Mouse (Mus musculus) left cerebral cortex, adult 2 months (tissue): ENCODE results near the gene Cbfa2t3. TPM values are rescaled to one million over a fixed set of nuclear protein-coding genes. Genes with fewer than 3 reads are reported as not detected.

Experiments used
- DNase-seq, 2 experiments: peaks; one replicate each; pipeline ENCODE4 v3.0.0; 2021 to 2022; ENCODE audit warnings: low spot score in 2 of 2, mixed read lengths in 1 of 2; ENCODE audit errors: extremely low spot score in 1 of 2
- H3K27ac ChIP-seq: fragments of 200-600 bp; 2 replicates; pipeline ENCODE4 v1.8.1; 2022
- H3K4me3 ChIP-seq: fragments of 200-600 bp; 2 replicates; pipeline ENCODE4 v1.8.1; 2022
- CTCF ChIP-seq: fragments of 200-600 bp; IDR thresholded peaks from 2 replicates; pipeline ENCODE4 v1.8.1; 2022; ENCODE audit warnings: antibody characterized with exemption, mild to moderate bottlenecking, moderate library complexity
- intact Hi-C: fragments of 180-260 bp; cut with DNase I; formaldehyde crosslinking; loops from one replicate; pipeline ENCODE4 v1.15.1; 2025
- long read RNA-seq, 2 experiments: library from polyadenylated mRNA; stranded (forward); transcript quantifications; one replicate each; pipeline ENCODE4 v2.0.0; 2021; ENCODE audit warnings: borderline mapping rate in 2 of 2
- total RNA-seq, 2 experiments: library from RNA; stranded (reverse); gene quantifications; 2 replicates each; pipeline ENCODE4 v1.2.3; 2021

Cbfa2t3 gene
- 10 to 100 TPM; 32.8 to 48.8 TPM for total RNA-seq
- long read RNA-seq, experiment 1, transcript Cbfa2t3-202 (12 exons, 2,867 nt), result major isoform, 21 of 57 reads
- long read RNA-seq, experiment 1, transcript Cbfa2t3-201 (11 exons, 3,161 nt), result minor isoform, 6 of 57 reads
- long read RNA-seq, experiment 1, partial matches to known transcripts, result 9 of 57 reads
- long read RNA-seq, experiment 1, other reads (novel, unspliced or antisense), result 21 of 57 reads
- long read RNA-seq, experiment 2, transcript Cbfa2t3-201 (11 exons, 3,161 nt), result minor isoform, 14 of 67 reads
- long read RNA-seq, experiment 2, transcript Cbfa2t3-202 (12 exons, 2,867 nt), result major isoform, 24 of 67 reads
- long read RNA-seq, experiment 2, partial matches to known transcripts, result 10 of 67 reads
- long read RNA-seq, experiment 2, other reads (novel, unspliced or antisense), result 19 of 67 reads

DNA sequence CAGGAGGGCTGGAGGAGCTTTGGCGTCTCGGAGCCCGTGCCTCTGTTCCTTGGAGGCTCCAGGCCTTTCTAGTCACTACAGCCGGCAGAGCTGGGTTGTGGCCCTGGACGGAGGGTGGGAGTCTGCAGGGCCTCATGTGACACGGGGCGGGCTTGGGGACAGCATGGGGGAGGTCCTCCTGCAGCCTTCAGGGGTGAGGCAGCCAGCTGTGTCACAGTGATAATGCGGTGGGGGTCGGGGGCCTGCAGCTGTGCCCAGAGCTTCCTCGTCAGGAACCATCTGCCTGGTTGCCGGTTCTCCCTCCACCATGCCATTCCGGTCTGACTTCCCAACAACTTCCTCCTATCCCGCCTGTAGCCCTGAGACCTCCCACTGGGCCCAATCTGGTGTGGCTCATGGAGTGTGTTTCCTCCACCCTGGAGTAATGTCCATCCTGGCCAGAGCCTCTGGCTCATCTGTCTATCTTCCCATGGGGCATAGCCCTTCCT lies at the start of gene Cbfa2t3:
Gene Cbfa2t3 (minus strand): TSS at position 105 of the 488 bp plus-strand sequence.
- TF ChIP-seq CTCF, result no peak
- no peak for DNase-seq
- Histone ChIP-seq H3K4me3 (no peak within 1 kb of the TSS), H3K27ac (no peak within 1 kb of the TSS)
- intact Hi-C loops, result no loop called here

GRCm38 (mm10) chr8:122747825-122748224 lies 48.9 kb upstream of the Cbfa2t3 start:
- DNase-seq, result no peak
- H3K4me3 ChIP-seq, result peak overlapping the region; percentile 15; the same call in 1 of the 2 replicates
- H3K27ac ChIP-seq, result peak overlapping the region; percentile 40; the same call in 1 of the 2 replicates
- intact Hi-C loops, result loop anchor here (2.0 kb wide), 1 partner anchor 105 kb away; no protein-coding TSS in a partner anchor
- TF ChIP-seq CTCF, result no peak

- TF ChIP-seq CTCF, result no peak
- H3K4me3 ChIP-seq, result no peak overlapping the region
Measured at GRCm38 (mm10) chr8:122746439-122746838, 47.5 kb upstream of the Cbfa2t3 start.

DNA sequence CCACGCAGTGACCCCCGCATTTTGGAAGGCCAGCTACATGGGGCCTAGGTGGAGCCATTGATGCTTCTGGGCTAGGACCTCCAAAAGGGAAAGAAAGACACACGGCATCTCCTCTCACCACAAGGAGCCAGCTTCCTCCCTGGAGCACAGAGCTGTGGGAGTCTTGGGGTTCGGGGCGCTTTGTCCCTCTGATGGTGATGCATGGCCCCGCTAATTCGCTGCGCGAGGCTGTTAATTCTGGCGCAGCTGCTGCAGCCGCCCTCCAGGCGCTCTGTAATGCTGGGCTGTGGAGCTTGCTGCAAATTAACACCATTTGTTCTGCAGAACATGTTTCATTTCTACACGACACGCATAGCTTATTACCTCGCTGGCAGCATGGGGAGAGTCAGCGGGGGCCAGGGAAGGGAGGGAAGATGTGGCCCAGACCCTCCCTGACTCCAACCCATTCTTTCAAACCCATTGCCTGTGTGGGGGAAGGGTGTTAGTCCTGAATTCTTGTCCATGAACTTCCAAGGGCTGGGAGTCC lies 46.9 kb upstream of the Cbfa2t3 start:
- intact Hi-C loops, result loop anchor here (2.0 kb wide), 1 partner anchor 103 kb away; no protein-coding TSS in a partner anchor
- H3K4me3 ChIP-seq, result no peak overlapping the region
- peak overlapping the region; percentile 24; the same call in 1 of the 2 replicates for H3K27ac ChIP-seq
- no peak for TF ChIP-seq CTCF
- DNase-seq, result no peak

More at GRCm38 (mm10) chr8:122746439-122746838, 47.5 kb upstream of the Cbfa2t3 start:
- intact Hi-C loops, result loop anchor here (2.0 kb wide), 1 partner anchor 104 kb away; no protein-coding TSS in a partner anchor
- H3K27ac ChIP-seq, result peak overlapping the region; percentile 24
- no peak for DNase-seq

DNA sequence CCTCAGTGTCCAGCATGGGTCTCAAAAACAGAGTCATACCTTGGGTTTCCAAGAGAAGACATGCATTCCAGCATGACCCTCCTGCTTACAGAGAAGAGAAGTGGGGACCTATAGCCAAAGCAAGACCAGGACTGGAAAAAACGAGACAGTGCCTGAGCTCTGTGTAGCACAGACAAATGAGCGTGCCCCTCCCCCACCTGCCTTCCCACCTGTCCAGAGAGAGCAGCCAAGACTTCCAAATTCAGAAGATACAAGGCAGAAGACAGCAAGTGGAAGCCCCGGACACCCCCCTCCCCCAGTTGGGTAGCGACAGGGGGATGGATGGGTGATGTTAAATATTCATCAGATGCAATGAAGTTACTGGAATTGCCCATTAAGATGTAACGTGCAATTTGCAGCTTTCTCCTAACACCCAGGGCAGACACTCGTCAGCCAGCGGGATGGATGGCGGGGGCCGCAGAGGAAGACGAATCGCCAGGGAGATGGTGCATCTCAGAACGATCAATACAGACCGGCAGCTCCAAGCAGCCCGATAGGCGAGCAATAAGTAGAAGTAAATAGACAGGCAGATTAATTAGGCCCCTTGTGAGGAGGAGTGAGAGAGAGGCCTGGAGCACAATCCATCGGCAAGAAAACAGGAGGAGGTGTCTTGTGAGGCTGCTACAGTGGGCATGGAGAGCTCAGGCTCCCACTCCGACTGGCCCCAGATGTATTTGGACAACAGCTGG lies 46.3 kb upstream of the Cbfa2t3 start:
- DNase-seq, result no peak
- no peak overlapping the region for H3K27ac ChIP-seq
- H3K4me3 ChIP-seq, result no peak overlapping the region
- intact Hi-C loops, result no loop called here
- TF ChIP-seq CTCF, result no peak

GRCm38 (mm10) chr8:122742471-122742870 lies 43.6 kb upstream of the Cbfa2t3 start:
- intact Hi-C loops, result no loop called here
- no peak for DNase-seq
- Histone ChIP-seq H3K4me3 (no peak overlapping the region), H3K27ac (no peak overlapping the region)
- no peak for TF ChIP-seq CTCF

DNA sequence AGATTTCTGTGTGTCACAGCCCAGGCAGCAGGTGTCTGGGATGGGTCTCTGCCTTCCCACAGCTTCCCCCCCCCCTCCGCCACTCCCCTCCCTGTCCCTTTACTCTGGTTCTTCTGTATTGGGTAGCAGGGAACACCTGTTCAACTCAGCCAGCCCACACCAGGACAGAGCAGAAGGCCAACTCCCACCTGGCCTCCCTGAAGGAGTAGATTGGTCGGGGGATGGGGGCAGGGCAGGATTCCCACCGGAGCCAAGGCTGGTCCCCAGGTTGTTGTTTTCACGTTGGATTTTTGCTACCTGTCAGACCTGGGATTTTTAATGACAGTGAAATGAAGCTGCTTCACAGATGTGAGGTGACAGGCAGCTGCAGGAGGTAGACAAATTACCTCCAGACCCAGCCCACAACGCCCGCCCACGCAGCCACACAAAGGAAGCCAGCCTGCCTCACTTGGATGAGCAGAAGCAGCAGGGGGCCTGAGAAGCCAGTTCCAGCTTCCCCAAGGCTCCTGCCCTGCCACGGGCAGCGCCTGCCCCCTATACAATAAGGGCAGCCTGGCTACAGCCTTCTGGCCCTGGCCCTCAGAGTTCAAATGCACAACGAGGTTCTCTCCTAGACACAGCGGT lies 40.3 kb upstream of the Cbfa2t3 start:
- DNase-seq, result peak in 1 of 2 experiments; percentile 64
- intact Hi-C loops, result no loop called here
- Histone ChIP-seq H3K27ac (no peak overlapping the region), H3K4me3 (no peak overlapping the region)
- TF ChIP-seq CTCF, result no peak

GRCm38 (mm10) chr8:122737886-122738285 lies 39.0 kb upstream of the Cbfa2t3 start:
- no peak for TF ChIP-seq CTCF
- no peak for DNase-seq
- intact Hi-C loops, result no loop called here
- H3K4me3 ChIP-seq, result no peak overlapping the region
- H3K27ac ChIP-seq, result no peak overlapping the region

DNA sequence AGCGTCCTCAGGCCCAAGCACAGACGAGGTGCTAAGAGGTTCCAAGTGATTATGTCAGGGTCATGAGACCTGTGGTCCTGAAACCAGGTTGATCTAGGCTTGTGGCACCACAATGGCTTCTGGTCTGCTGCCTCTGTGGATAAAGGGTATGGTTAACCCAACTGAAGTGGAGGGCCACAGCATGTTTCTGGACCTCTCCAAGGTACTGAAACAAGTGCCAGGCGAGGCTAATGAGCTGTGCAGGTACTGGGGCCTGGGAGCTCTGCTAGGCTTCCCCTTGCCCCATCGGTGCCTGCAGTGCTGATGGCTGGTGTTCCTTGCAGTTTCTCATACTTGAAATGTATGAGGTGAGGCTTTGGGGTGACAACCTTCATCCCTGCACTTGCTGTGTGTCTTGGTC lies 38.2 kb upstream of the Cbfa2t3 start:
- intact Hi-C loops, result no loop called here
- DNase-seq, result no peak
- no peak overlapping the region for H3K27ac ChIP-seq
- H3K4me3 ChIP-seq, result no peak overlapping the region
- no peak for TF ChIP-seq CTCF

- no peak overlapping the region for H3K27ac ChIP-seq
Measured at GRCm38 (mm10) chr8:122736623-122737022, 37.7 kb upstream of the Cbfa2t3 start.

DNA sequence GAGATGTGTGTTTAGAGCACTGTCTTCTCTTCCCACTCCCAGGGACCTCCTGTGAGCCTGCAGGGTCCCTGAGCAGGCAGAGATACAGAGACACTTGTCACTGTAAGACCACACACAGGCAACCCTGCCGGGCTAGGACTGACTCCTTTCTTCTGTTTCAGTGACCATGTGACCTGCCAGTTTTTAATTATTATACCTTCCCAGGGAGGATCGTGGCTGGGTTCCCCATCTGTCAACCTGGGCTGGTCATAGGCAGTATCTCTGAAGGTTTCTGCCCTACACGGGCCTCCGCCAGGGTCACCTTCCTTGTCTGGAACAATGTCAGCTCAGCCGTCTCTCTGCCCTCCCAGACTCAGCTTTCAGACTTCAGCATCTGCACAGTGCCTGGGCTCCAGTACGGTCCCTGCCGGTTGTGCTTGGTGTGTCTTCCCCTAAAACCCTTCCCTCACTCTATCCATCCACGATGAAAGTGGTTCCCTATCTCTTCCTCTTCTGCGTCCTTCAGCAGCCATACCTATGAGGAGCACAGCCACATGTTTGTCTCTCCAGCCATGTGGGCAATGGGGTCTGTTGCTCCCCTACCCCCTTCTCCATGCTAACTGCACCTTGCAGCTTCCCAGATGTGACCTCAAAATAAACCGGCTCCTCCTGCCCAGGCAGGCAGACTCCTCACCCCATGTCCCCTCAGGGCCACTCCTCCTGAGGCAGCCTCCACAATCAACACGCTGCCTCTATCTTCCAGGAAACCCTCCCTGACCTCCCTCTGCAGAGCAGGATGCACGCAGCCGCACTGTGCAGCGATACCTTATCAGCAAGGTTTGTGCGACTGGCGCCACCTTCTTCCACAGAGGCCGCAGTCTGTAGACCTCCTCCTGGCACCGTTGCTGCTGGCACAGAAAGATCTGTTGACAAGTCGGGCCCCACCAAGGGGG lies 36.9 kb upstream of the Cbfa2t3 start:
- no peak for DNase-seq
- intact Hi-C loops, result no loop called here
- Histone ChIP-seq H3K4me3 (no peak overlapping the region), H3K27ac (no peak overlapping the region)
- no peak for TF ChIP-seq CTCF

More at GRCm38 (mm10) chr8:122736623-122737022, 37.7 kb upstream of the Cbfa2t3 start:
- H3K4me3 ChIP-seq, result no peak overlapping the region
- no peak for DNase-seq
- intact Hi-C loops, result no loop called here
- no peak for TF ChIP-seq CTCF
